Comparison of ENCODE assay signal across 9 mouse cellular contexts in the genomic region with DNA sequence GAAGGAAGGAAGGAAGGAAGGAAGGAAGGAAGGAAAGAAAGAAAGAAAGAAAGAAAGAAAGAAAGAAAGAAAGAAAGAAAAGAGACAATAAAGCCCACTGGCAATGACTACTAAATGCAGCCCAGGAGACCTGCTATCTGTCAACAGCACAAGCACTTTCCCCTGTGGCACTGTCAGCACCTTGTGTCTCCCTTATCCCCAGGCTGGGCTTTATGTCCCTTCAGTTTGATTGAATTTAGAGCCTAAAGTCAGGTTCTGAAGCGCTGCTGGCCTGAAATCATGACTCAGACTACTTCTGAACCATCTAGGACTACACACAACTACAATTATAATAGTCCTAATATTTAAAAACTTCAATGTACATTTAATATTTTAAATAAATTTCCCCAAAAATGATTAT. TPM values are rescaled to one million over a fixed set of nuclear protein-coding genes. Genes with fewer than 3 reads are reported as not detected.
DNase-seq lines count a peak whose midpoint lies in the region; ATAC-seq and TF ChIP-seq lines count a peak whose summit lies in the region.
"Had no signal": no experiment of that assay in that cellular context is flagged by ENCODE, and none has a peak within 500 bp of the region (broad histone marks: within the 10 kb centered on the region; RNA-seq: fewer than 3 reads in every experiment).

No protein-coding gene starts in this region.

- TF ChIP-seq CTCF in midbrain, postnatal 0 days (IDR thresholded peaks at IDR 0.05) = no peak

- peaks cover 19% of the 10 kb centered on the region for H3K36me3 ChIP-seq in kidney, embryonic 16.5 days (ENCODE audit: insufficient read depth, low read length)
- H3K36me3 ChIP-seq in embryonic facial prominence, embryonic 14.5 days (ENCODE audit: control insufficient read depth, insufficient read depth, low read length) = peaks cover 19% of the 10 kb centered on the region
- peaks cover 17% of the 10 kb centered on the region for H3K36me3 ChIP-seq in intestine, embryonic 15.5 days
- peaks cover 21% of the 10 kb centered on the region for H3K36me3 ChIP-seq in midbrain, postnatal 0 days (ENCODE audit: insufficient read depth, low read length)

- peak overlapping the region; percentile 72 for H3K4me2 ChIP-seq in kidney, embryonic 16.5 days (replicated peaks; ENCODE audit: low read depth, low read length)
- H3K4me2 ChIP-seq in embryonic facial prominence, embryonic 14.5 days (ENCODE audit: low read depth, low read length) = peak overlapping the region; percentile 69; the same call in 1 of the 2 replicates
- H3K4me2 ChIP-seq in intestine, embryonic 15.5 days (replicated peaks) = peak overlapping the region; percentile 54
- H3K4me2 ChIP-seq in midbrain, postnatal 0 days (ENCODE audit: low read depth, low read length, poor library complexity, severe bottlenecking) = 0 out of 2 replicates have a peak overlapping the region, but pooled peaks have one; percentile 58

- 82% methylated on average over 1 of the region's 1 CpGs for WGBS in kidney, embryonic 16.5 days
- WGBS in embryonic facial prominence, embryonic 14.5 days = 85% methylated on average over 1 of the region's 1 CpGs
- WGBS in intestine, embryonic 15.5 days = 95% methylated on average over 1 of the region's 1 CpGs
- WGBS in midbrain, postnatal 0 days = 97% methylated on average over 1 of the region's 1 CpGs

- peak overlapping the region; percentile 99 for H3K4me3 ChIP-seq in kidney, embryonic 16.5 days (ENCODE audit: low read length)
- H3K4me3 ChIP-seq in embryonic facial prominence, embryonic 14.5 days (ENCODE audit: low read depth, low read length) = no peak overlapping the region
- H3K4me3 ChIP-seq in intestine, embryonic 15.5 days (replicated peaks) = no peak overlapping the region
- H3K4me3 ChIP-seq in midbrain, postnatal 0 days (ENCODE audit: low read depth, low read length) = no peak overlapping the region

- no peak for DNase-seq in kidney, postnatal 10 days
- no peak for DNase-seq in embryonic facial prominence, embryonic 14.5 days (ENCODE audit: low spot score)
- no peak for DNase-seq in midbrain, postnatal 0 days (ENCODE audit: low spot score)
- DNase-seq in ovary, postnatal 10 days (ENCODE audit: low spot score) = no peak
- no peak for DNase-seq in lung, postnatal 36 days
- DNase-seq: gastrocnemius, postnatal 10 days had no signal

- H3K27ac ChIP-seq in kidney, embryonic 16.5 days (ENCODE audit: low read length) = no peak overlapping the region
- no peak overlapping the region for H3K27ac ChIP-seq in embryonic facial prominence, embryonic 14.5 days (replicated peaks; ENCODE audit: low read depth, low read length)
- no peak overlapping the region for H3K27ac ChIP-seq in intestine, embryonic 15.5 days
- H3K27ac ChIP-seq in midbrain, postnatal 0 days (ENCODE audit: low read depth, low read length) = no peak overlapping the region

- H3K4me1 ChIP-seq in kidney, embryonic 16.5 days (ENCODE audit: insufficient read depth, low read length) = peaks cover 10% of the 10 kb centered on the region
- H3K4me1 ChIP-seq in embryonic facial prominence, embryonic 14.5 days (ENCODE audit: control insufficient read depth, insufficient read depth, low read length) = peaks cover 10% of the 10 kb centered on the region
- peaks cover 9% of the 10 kb centered on the region for H3K4me1 ChIP-seq in intestine, embryonic 15.5 days (replicated peaks)
- H3K4me1 ChIP-seq in midbrain, postnatal 0 days (ENCODE audit: insufficient read depth, low read length) = peaks cover 7% of the 10 kb centered on the region; the same call in 1 of the 2 replicates

- H3K9ac ChIP-seq in kidney, embryonic 16.5 days (replicated peaks; ENCODE audit: low read length) = no peak overlapping the region; the same call in 1 of the 2 replicates
- no peak overlapping the region for H3K9ac ChIP-seq in embryonic facial prominence, embryonic 14.5 days (ENCODE audit: low read depth, low read length)
- H3K9ac ChIP-seq in intestine, embryonic 15.5 days = no peak overlapping the region
- no peak overlapping the region for H3K9ac ChIP-seq in midbrain, postnatal 0 days (replicated peaks; ENCODE audit: low read length, poor library complexity, severe bottlenecking)

- ATAC-seq in kidney, embryonic 16.5 days (ENCODE audit: low FRiP score, low TSS enrichment) = no peak
- no peak for ATAC-seq in embryonic facial prominence, embryonic 14.5 days (ENCODE audit: low read depth)
- ATAC-seq in intestine, embryonic 15.5 days = no peak
- ATAC-seq in midbrain, postnatal 0 days (ENCODE audit: low FRiP score) = no peak
- ATAC-seq in monocyte, adult 5-6 weeks (replicated peaks; ENCODE audit: insufficient number of reproducible peaks, low FRiP score, low TSS enrichment, poor library complexity, severe bottlenecking) = no peak

- no peaks in the 10 kb centered on the region for H3K27me3 ChIP-seq in kidney, embryonic 16.5 days (ENCODE audit: insufficient read depth, low read length)
- no peaks in the 10 kb centered on the region for H3K27me3 ChIP-seq in embryonic facial prominence, embryonic 14.5 days (replicated peaks; ENCODE audit: control insufficient read depth, insufficient read depth, low read length)
- no peaks in the 10 kb centered on the region for H3K27me3 ChIP-seq in intestine, embryonic 15.5 days (replicated peaks)
- H3K27me3 ChIP-seq in midbrain, postnatal 0 days (ENCODE audit: insufficient read depth, low read length) = no peaks in the 10 kb centered on the region

- peaks cover 7% of the 10 kb centered on the region for H3K9me3 ChIP-seq in kidney, embryonic 16.5 days (ENCODE audit: low read length)
- H3K9me3 ChIP-seq in embryonic facial prominence, embryonic 14.5 days (ENCODE audit: control insufficient read depth, low read length) = no peaks in the 10 kb centered on the region
- no peaks in the 10 kb centered on the region for H3K9me3 ChIP-seq in intestine, embryonic 15.5 days
- H3K9me3 ChIP-seq in midbrain, postnatal 0 days (ENCODE audit: low read length) = no peaks in the 10 kb centered on the region

RNA-seq across cellular contexts. Expression of gene Atp6v1e1, which starts 1.7 kb away (rescaled TPM):
- 176 and 188 TPM in 2 replicates for polyA plus RNA-seq in kidney, embryonic 16.5 days (2015; fragmentation: Nextera tagmentation; extraction: Ambion mirVana)
- 128 and 141 TPM in 2 replicates for polyA plus RNA-seq in embryonic facial prominence, embryonic 14.5 days (2014; fragmentation: Nextera tagmentation; extraction: Ambion mirVana)
- polyA plus RNA-seq in intestine, embryonic 15.5 days (2015; fragmentation: Nextera tagmentation; extraction: Ambion mirVana) = 150 and 155 TPM in 2 replicates
- total RNA-seq in midbrain, postnatal 0 days (2014; rRNA removed) = 251 and 264 TPM in 2 replicates
- polyA plus RNA-seq in midbrain, postnatal 0 days (2015; fragmentation: Nextera tagmentation; extraction: Ambion mirVana) = 333 and 346 TPM in 2 replicates
- total RNA-seq in monocyte, adult 5-6 weeks (2017) = 188 to 275 TPM (median 228 TPM) in 3 replicates

RNA-seq across cellular contexts. Expression of gene Bcl2l13, which starts 15.1 kb away (rescaled TPM):
- polyA plus RNA-seq in kidney, embryonic 16.5 days (2015; fragmentation: Nextera tagmentation; extraction: Ambion mirVana) = 35.7 TPM in 2 replicates
- polyA plus RNA-seq in embryonic facial prominence, embryonic 14.5 days (2014; fragmentation: Nextera tagmentation; extraction: Ambion mirVana) = 26.2 and 33.3 TPM in 2 replicates
- polyA plus RNA-seq in intestine, embryonic 15.5 days (2015; fragmentation: Nextera tagmentation; extraction: Ambion mirVana) = 24.1 and 25.7 TPM in 2 replicates
- 133 and 210 TPM in 2 replicates for total RNA-seq in midbrain, postnatal 0 days (2014; rRNA removed)
- 19.0 and 21.9 TPM in 2 replicates for polyA plus RNA-seq in midbrain, postnatal 0 days (2015; fragmentation: Nextera tagmentation; extraction: Ambion mirVana)
- total RNA-seq in monocyte, adult 5-6 weeks (2017) = 14.5 to 17.4 TPM (median 16.4 TPM) in 3 replicates

RNA-seq across cellular contexts. Expression of gene Slc25a18, which starts 47.6 kb away (rescaled TPM):
- 0.09 and 0.16 TPM in 2 replicates for polyA plus RNA-seq in kidney, embryonic 16.5 days (2015; fragmentation: Nextera tagmentation; extraction: Ambion mirVana)
- 1.0 and 1.2 TPM in 2 replicates for polyA plus RNA-seq in embryonic facial prominence, embryonic 14.5 days (2014; fragmentation: Nextera tagmentation; extraction: Ambion mirVana)
- polyA plus RNA-seq in intestine, embryonic 15.5 days (2015; fragmentation: Nextera tagmentation; extraction: Ambion mirVana) = 0.09 and 0.10 TPM in 2 replicates
- total RNA-seq in midbrain, postnatal 0 days (2014; rRNA removed) = 51.6 and 73.9 TPM in 2 replicates
- 35.8 and 42.9 TPM in 2 replicates for polyA plus RNA-seq in midbrain, postnatal 0 days (2015; fragmentation: Nextera tagmentation; extraction: Ambion mirVana)
- 0.57 to 0.87 TPM in 2 of 3 replicates, not detected in the other for total RNA-seq in monocyte, adult 5-6 weeks (2017)

Comparison
In these comparisons a context has a peak if more than half of its experiments do, and no peak if none do; other contexts are left out.
1. RNA of gene Slc25a18, which starts 47.6 kb away (polyA plus RNA-seq): 35.8 to 42.9 TPM in midbrain, postnatal 0 days; 1.0 to 1.2 TPM in embryonic facial prominence, embryonic 14.5 days, 0.09 to 0.16 TPM in kidney, embryonic 16.5 days and 0.09 to 0.10 TPM in intestine, embryonic 15.5 days; every median in the first group is over 10 times any median in the second.
2. Peak in every context shown above with its lines, with median percentiles within 50 percentile points of each other: H3K4me2 ChIP-seq.